Mouse (Mus musculus) limb, embryonic 14.5 days (tissue): ENCODE results near the gene Dgkg. TPM values are rescaled to one million over a fixed set of nuclear protein-coding genes. Genes with fewer than 3 reads are reported as not detected.

Experiments used
- ATAC-seq: fragments of 200-750 bp; cut with Nextera tagmentation; 2 replicates; pipeline ENCODE4 v1.8.0; 2017; ENCODE audit warnings: low read depth, moderate number of reproducible peaks, moderate TSS enrichment; ENCODE audit not compliant: low FRiP score
- DNase-seq: peaks from one replicate; pipeline ENCODE4 v3.0.0-alpha.2; 2015; ENCODE audit warnings: low spot score
- H3K27ac ChIP-seq: fragments of 300-500 bp; sonication (generic); replicated peaks from 2 replicates; pipeline ENCODE4 v1.5.1; 2014; ENCODE audit warnings: low read depth, mild to moderate bottlenecking, low read length, moderate library complexity, mixed read lengths
- H3K27me3 ChIP-seq: fragments of 300-500 bp; sonication (generic); 2 replicates; pipeline ENCODE4 v1.6.1; 2014; ENCODE audit warnings: low read length, mixed read lengths; ENCODE audit not compliant: control insufficient read depth, insufficient read depth
- H3K36me3 ChIP-seq: fragments of 300-500 bp; sonication (generic); 2 replicates; pipeline ENCODE4 v1.6.1; 2014; ENCODE audit warnings: mild to moderate bottlenecking, low read length, moderate library complexity, mixed read lengths; ENCODE audit not compliant: control insufficient read depth, insufficient read depth
- H3K4me1 ChIP-seq: fragments of 300-500 bp; sonication (generic); 2 replicates; pipeline ENCODE4 v1.6.1; 2014; ENCODE audit warnings: antibody characterized with exemption, low read length, mixed read lengths; ENCODE audit not compliant: control insufficient read depth, insufficient read depth
- H3K4me2 ChIP-seq: fragments of 300-500 bp; sonication (generic); replicated peaks from 2 replicates; pipeline ENCODE4 v1.6.1; 2014; ENCODE audit warnings: low read depth, mild to moderate bottlenecking, low read length, moderate library complexity; ENCODE audit not compliant: severe bottlenecking
- H3K4me3 ChIP-seq: fragments of 300-500 bp; sonication (generic); replicated peaks from 2 replicates; pipeline ENCODE4 v1.5.1; 2014; ENCODE audit warnings: low read length
- H3K9ac ChIP-seq: fragments of 300-500 bp; sonication (generic); 2 replicates; pipeline ENCODE4 v1.6.1; 2014; ENCODE audit warnings: mild to moderate bottlenecking, low read depth, low read length, moderate library complexity; ENCODE audit not compliant: severe bottlenecking
- H3K9me3 ChIP-seq: fragments of 300-500 bp; sonication (generic); 2 replicates; pipeline ENCODE4 v1.6.1; 2016; ENCODE audit warnings: low read length; ENCODE audit not compliant: control insufficient read depth
- POLR2A ChIP-seq: fragments of 200-500 bp; IDR thresholded peaks from 2 replicates; pipeline ENCODE4 v1.8.0; 2012; ENCODE audit warnings: inconsistent platforms, mild to moderate bottlenecking, moderate library complexity, borderline replicate concordance; ENCODE audit not compliant: insufficient read depth, insufficient read length; ENCODE audit errors: extremely low read depth
- WGBS: fragments of 180-500 bp; shearing (Covaris S2); extraction: QIAGEN DNeasy Blood & Tissue Kit; methylation state at CpG from one replicate; pipeline ENCODE4 v1.1.7; 2014; 5-methylcytosine and 5-hydroxymethylcytosine counted together
- microRNA-seq: library from miRNA; unstranded; fragments of <30 nt; microRNA quantifications from one replicate; pipeline ENCODE4, GENCODE M21; 2016
- polyA plus RNA-seq, 2 experiments: library from polyadenylated mRNA; depleted of rRNA in 1 of 2; stranded (reverse) in 1 of 2; unstranded in 1 of 2; fragments of >200 nt; fragmentation: Nextera tagmentation in 1 of 2; extraction: Ambion mirVana in 1 of 2; gene quantifications; 2 replicates each; pipeline versions ENCODE4 v1.2.1 to v1.2.3; 2012 to 2014

Dgkg gene
- polyA plus RNA-seq, 2 experiments = 0.08 to 0.26 TPM

- Histone ChIP-seq H3K4me1 (no peaks in the 10 kb centered on the region), H3K4me2 (no peak overlapping the region), H3K27me3 (no peaks in the 10 kb centered on the region), H3K9me3 (no peaks in the 10 kb centered on the region), H3K36me3 (peaks cover 23% of the 10 kb centered on the region), H3K27ac (no peak overlapping the region), H3K9ac (no peak overlapping the region), H3K4me3 (no peak overlapping the region)
- no peak for TF ChIP-seq POLR2A
- no peak for DNase-seq
- no peak for ATAC-seq
- WGBS = 79% methylated on average over 5 of the region's 5 CpGs
Observed at GRCm38 (mm10) chr16:22422256-22422655, 234.8 kb downstream of the Dgkg start.

Small RNA genes within 50 kb of the gene (microRNA-seq; reads per million reads assigned to microRNA genes)
- gene Mir6362 (not detected), gene Mir8095 (not detected)

Other genes starting within 250 kb of the Dgkg start
- 39.0 and 49.4 TPM in 2 replicates for gene Etv5, start 217.5 kb downstream of the Dgkg start, polyA plus RNA-seq (2012; rRNA removed)
- 35.3 and 36.8 TPM in 2 replicates for gene Etv5, start 217.5 kb downstream of the Dgkg start, polyA plus RNA-seq (2014; fragmentation: Nextera tagmentation; extraction: Ambion mirVana)
- not detected in 2 replicates for gene Crygs, start 154.4 kb upstream of the Dgkg start, polyA plus RNA-seq (2012; rRNA removed)
- not detected in 2 replicates for gene Crygs, start 154.4 kb upstream of the Dgkg start, polyA plus RNA-seq (2014; fragmentation: Nextera tagmentation; extraction: Ambion mirVana)
- gene Tbccd1, start 200.4 kb upstream of the Dgkg start, polyA plus RNA-seq (2012; rRNA removed) = 23.0 and 25.7 TPM in 2 replicates
- gene Tbccd1, start 200.4 kb upstream of the Dgkg start, polyA plus RNA-seq (2014; fragmentation: Nextera tagmentation; extraction: Ambion mirVana) = 26.0 and 27.6 TPM in 2 replicates
- gene Dnajb11, start 200.6 kb upstream of the Dgkg start, polyA plus RNA-seq (2012; rRNA removed) = 42.2 and 58.9 TPM in 2 replicates
- gene Dnajb11, start 200.6 kb upstream of the Dgkg start, polyA plus RNA-seq (2014; fragmentation: Nextera tagmentation; extraction: Ambion mirVana) = 99.4 and 100 TPM in 2 replicates
- 0.35 and 1.4 TPM in 2 replicates for gene Ahsg, start 234.1 kb upstream of the Dgkg start, polyA plus RNA-seq (2012; rRNA removed)
- not detected in 2 replicates for gene Ahsg, start 234.1 kb upstream of the Dgkg start, polyA plus RNA-seq (2014; fragmentation: Nextera tagmentation; extraction: Ambion mirVana)